Mouse (Mus musculus) liver, embryonic 14.5 days (tissue): ENCODE measurements around the gene Gpm6b. TPM values are rescaled to one million over a fixed set of nuclear protein-coding genes. Genes with fewer than 3 reads are reported as not detected.

Experiments used
- ATAC-seq: fragments of 200-750 bp; cut with Nextera tagmentation; 2 replicates; pipeline ENCODE4 v1.8.0; 2017; ENCODE audit warnings: moderate number of reproducible peaks, mild to moderate bottlenecking, moderate library complexity; ENCODE audit not compliant: insufficient read depth
- DNase-seq, 3 experiments: peaks; one replicate each; pipeline ENCODE4 v3.0.0-alpha.2; 2012 to 2013; ENCODE audit warnings: low read depth in 3 of 3, low spot score in 3 of 3
- H3K27ac ChIP-seq: fragments of 300-500 bp; sonication (generic); 2 replicates; pipeline ENCODE4 v1.5.1; 2014; ENCODE audit warnings: moderate library complexity, mild to moderate bottlenecking, control low read depth, inconsistent platforms
- H3K27me3 ChIP-seq: fragments of 300-500 bp; sonication (generic); 2 replicates; pipeline ENCODE4 v1.6.1; 2014; ENCODE audit warnings: mild to moderate bottlenecking, low read length, moderate library complexity; ENCODE audit not compliant: control insufficient read depth, insufficient read depth
- H3K36me3 ChIP-seq: fragments of 300-500 bp; sonication (generic); replicated peaks from 2 replicates; pipeline ENCODE4 v1.6.1; 2014; ENCODE audit warnings: low read depth; ENCODE audit not compliant: control insufficient read depth, insufficient read depth
- H3K4me1 ChIP-seq, 2 experiments: fragments of 200-500 bp in 1 of 2; fragments of 300-500 bp in 1 of 2; sonication (generic) in 1 of 2; replicated peaks; 2 replicates each; pipeline ENCODE4 v1.6.1; 2012 to 2014; ENCODE audit warnings: antibody characterized with exemption in 1 of 2, inconsistent platforms in 1 of 2, low read length in 1 of 2; ENCODE audit not compliant: control insufficient read depth in 2 of 2, insufficient read depth in 2 of 2
- H3K4me2 ChIP-seq: fragments of 300-500 bp; sonication (generic); 2 replicates; pipeline ENCODE4 v1.6.1; 2014; ENCODE audit warnings: low read depth, mild to moderate bottlenecking, control low read depth, moderate library complexity
- H3K4me3 ChIP-seq, 2 experiments: fragments of 200-500 bp in 1 of 2; fragments of 300-500 bp in 1 of 2; sonication (generic) in 1 of 2; 2 replicates each; pipeline ENCODE4 v1.5.1; 2012 to 2014; ENCODE audit warnings: low read depth in 2 of 2, low read length in 2 of 2, mild to moderate bottlenecking in 2 of 2, control low read depth in 1 of 2, inconsistent platforms in 1 of 2, moderate library complexity in 1 of 2; ENCODE audit not compliant: insufficient read depth in 1 of 2
- H3K9ac ChIP-seq: fragments of 300-500 bp; sonication (generic); replicated peaks from 2 replicates; pipeline ENCODE4 v1.6.1; 2014; ENCODE audit warnings: mild to moderate bottlenecking, control low read depth, moderate library complexity
- H3K9me3 ChIP-seq: fragments of 300-500 bp; sonication (generic); 2 replicates; pipeline ENCODE4 v1.6.1; 2016; ENCODE audit warnings: low read length, mixed read lengths; ENCODE audit not compliant: control insufficient read depth
- CTCF ChIP-seq: IDR thresholded peaks from 2 replicates; pipeline ENCODE4 v1.5.1; 2016; ENCODE audit warnings: antibody characterized with exemption, low read depth, control low read depth
- EP300 ChIP-seq: IDR thresholded peaks from 2 replicates; pipeline ENCODE4 v1.6.1; 2016; ENCODE audit warnings: antibody characterized with exemption, low read depth
- WGBS: fragments of 180-500 bp; shearing (Covaris S2); extraction: QIAGEN DNeasy Blood & Tissue Kit; methylation state at CpG from one replicate; pipeline ENCODE4 v1.1.7; 2014; ENCODE audit not compliant: insufficient replicate concordance; 5-methylcytosine and 5-hydroxymethylcytosine counted together
- polyA plus RNA-seq, 2 experiments: library from polyadenylated mRNA; depleted of rRNA in 1 of 2; stranded (reverse) in 1 of 2; unstranded in 1 of 2; fragments of >200 nt; fragmentation: Nextera tagmentation in 1 of 2; extraction: Ambion mirVana in 1 of 2; gene quantifications; 2 replicates each; pipeline versions ENCODE4 v1.2.1 to v1.2.3; 2012 to 2014

Gpm6b gene
- polyA plus RNA-seq, 2 experiments = 1.1 to 1.5 TPM

- no peak for ATAC-seq
- Histone ChIP-seq H3K4me2 (no peak overlapping the region), H3K4me3 (no peak overlapping the region), H3K4me1 (no peaks in the 10 kb centered on the region), H3K27ac (no peak overlapping the region), H3K9ac (no peak overlapping the region), H3K9me3 (no peaks in the 10 kb centered on the region), H3K36me3 (no peaks in the 10 kb centered on the region), H3K27me3 (no peaks in the 10 kb centered on the region; the same call in 1 of the 2 replicates)
- no peak for DNase-seq
- 51% methylated on average over 2 of the region's 2 CpGs for WGBS
- no peak for TF ChIP-seq EP300
- no peak for TF ChIP-seq CTCF
Measured at GRCm38 (mm10) chrX:166359927-166360440, 121.3 kb downstream of the Gpm6b start.

- no peaks in the 10 kb centered on the region for H3K36me3 ChIP-seq
- no peaks in the 10 kb centered on the region for H3K9me3 ChIP-seq
- 44% methylated on average over 4 of the region's 4 CpGs for WGBS
- H3K27me3 ChIP-seq = no peaks in the 10 kb centered on the region; the same call in 1 of the 2 replicates
- H3K9ac ChIP-seq = no peak overlapping the region
- H3K27ac ChIP-seq = no peak overlapping the region
- no peak overlapping the region for H3K4me2 ChIP-seq
- TF ChIP-seq CTCF = no peak
- TF ChIP-seq EP300 = no peak
- H3K4me1 ChIP-seq = no peaks in the 10 kb centered on the region
- DNase-seq (no peak), ATAC-seq (no peak)
- no peak overlapping the region for H3K4me3 ChIP-seq
Measured at GRCm38 (mm10) chrX:166360455-166360854, 121.7 kb downstream of the Gpm6b start.

GRCm38 (mm10) chrX:166365458-166366213, 126.9 kb downstream of the Gpm6b start:
- 67% methylated on average over 8 of the region's 8 CpGs for whole genome bisulfite sequencing
- no peaks in the 10 kb centered on the region for H3K9me3 ChIP-seq
- no peaks in the 10 kb centered on the region for H3K36me3 ChIP-seq
- no peak overlapping the region for H3K9ac ChIP-seq
- no peak overlapping the region for H3K27ac ChIP-seq
- no peak overlapping the region for H3K4me3 ChIP-seq
- no peak for DNase-seq
- TF ChIP-seq EP300 (no peak), CTCF (no peak)
- ATAC-seq = no peak
- H3K4me2 ChIP-seq = no peak overlapping the region
- no peaks in the 10 kb centered on the region for H3K4me1 ChIP-seq
- H3K27me3 ChIP-seq = no peaks in the 10 kb centered on the region

GRCm38 (mm10) chrX:166376681-166377328, 138.1 kb downstream of the Gpm6b start:
- Histone ChIP-seq H3K9ac (no peak overlapping the region), H3K4me2 (no peak overlapping the region), H3K4me1 (no peaks in the 10 kb centered on the region), H3K4me3 (no peak overlapping the region), H3K36me3 (no peaks in the 10 kb centered on the region), H3K27ac (no peak overlapping the region), H3K27me3 (no peaks in the 10 kb centered on the region), H3K9me3 (no peaks in the 10 kb centered on the region)
- no peak for ATAC-seq
- 28% methylated on average over 9 of the region's 9 CpGs for WGBS
- no peak for DNase-seq
- no peak for TF ChIP-seq CTCF
- no peak for TF ChIP-seq EP300

- Histone ChIP-seq H3K9ac (no peak overlapping the region), H3K36me3 (no peaks in the 10 kb centered on the region), H3K9me3 (no peaks in the 10 kb centered on the region), H3K4me1 (no peaks in the 10 kb centered on the region), H3K27ac (no peak overlapping the region), H3K4me3 (no peak overlapping the region), H3K27me3 (no peaks in the 10 kb centered on the region), H3K4me2 (no peak overlapping the region)
- no peak for TF ChIP-seq EP300
- TF ChIP-seq CTCF = no peak
- no peak for DNase-seq
- no peak for ATAC-seq
- 69% methylated on average over 5 of the region's 5 CpGs for WGBS
Measured at GRCm38 (mm10) chrX:166378652-166379051, 139.9 kb downstream of the Gpm6b start.
